Mouse (Mus musculus) heart, postnatal 14 days (tissue): Measurements from ENCODE around the gene Strn4. TPM values are rescaled to one million over a fixed set of nuclear protein-coding genes. Genes with fewer than 3 reads are reported as not detected.

Source experiments
- DNase-seq, 2 experiments: peaks; one replicate each; pipeline ENCODE4 v3.0.0; 2021 to 2022
- intact Hi-C: fragments of 180-260 bp; cut with DNase I; formaldehyde crosslinking; loops from one replicate; pipeline ENCODE4 v1.15.1; 2025
- total RNA-seq, 2 experiments: library from RNA; stranded (reverse); gene quantifications; 2 replicates each; pipeline ENCODE4 v1.2.3; 2021

Gene Strn4
- total RNA-seq, 2 experiments from 2014 or later, result 65.3 to 69.1 TPM

- intact Hi-C loops, result loop anchor here (2.0 kb wide), 1 partner anchor 62 kb away; no protein-coding TSS in a partner anchor
- DNase-seq, result no peak
These were observed 7.0 kb upstream of the Strn4 start for GRCm38 (mm10) chr7:16808647-16809046.

DNA sequence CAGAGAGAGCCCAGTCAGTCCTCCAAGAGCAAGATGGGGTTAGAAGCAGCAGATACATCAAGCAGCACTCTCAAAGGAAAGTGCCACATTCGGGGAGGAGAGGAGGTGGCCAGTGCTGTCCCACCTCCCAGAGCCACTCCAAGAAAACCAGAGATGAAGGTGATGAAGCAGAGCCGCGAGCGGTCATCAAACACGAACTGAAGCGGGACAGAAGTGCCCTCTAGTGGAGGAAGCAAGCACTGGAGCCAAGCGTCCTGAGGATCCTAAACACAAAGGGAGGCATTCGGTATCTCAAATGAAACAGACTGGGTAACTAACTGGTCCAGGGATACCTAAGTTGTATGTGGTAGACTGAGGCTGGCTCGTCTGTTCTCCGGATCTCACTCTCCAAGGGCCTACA lies 6.0 kb upstream of the Strn4 start:
- intact Hi-C loops, result loop anchor here (2.0 to 5.0 kb wide), 3 partner anchors 63 to 182 kb away; no protein-coding TSS in a partner anchor
- peak; percentile 71 to 80 for DNase-seq

DNA sequence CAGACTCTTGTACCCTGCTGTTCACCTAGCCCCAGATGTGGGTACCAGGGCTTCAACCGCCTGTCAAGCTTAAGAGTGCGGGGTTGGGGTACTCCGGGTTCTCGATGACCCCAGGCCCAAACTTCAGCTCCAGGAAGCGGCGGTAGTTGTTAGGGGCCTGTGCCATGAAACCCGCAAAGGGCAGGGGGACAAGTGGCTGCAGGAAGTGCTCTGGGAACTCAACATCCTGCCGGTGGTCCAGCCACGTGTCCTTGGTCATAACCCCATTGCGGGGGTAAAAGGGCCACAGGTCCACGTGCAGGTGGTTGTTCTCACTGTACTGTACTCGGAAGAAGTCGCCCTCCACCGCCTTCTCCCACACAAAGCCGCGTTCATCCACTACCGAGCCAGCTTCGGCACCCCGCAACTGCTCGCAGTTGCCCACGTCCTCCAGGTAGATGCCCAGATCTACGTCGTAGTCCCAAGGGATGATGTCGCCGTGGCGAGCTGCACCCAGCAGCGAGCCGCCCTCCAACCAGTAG lies 5.2 kb upstream of the Strn4 start:
- DNase-seq, result no peak
- intact Hi-C loops, result loop anchor here (5.0 kb wide), 2 partner anchors 102 to 183 kb away; no protein-coding TSS in a partner anchor

DNA sequence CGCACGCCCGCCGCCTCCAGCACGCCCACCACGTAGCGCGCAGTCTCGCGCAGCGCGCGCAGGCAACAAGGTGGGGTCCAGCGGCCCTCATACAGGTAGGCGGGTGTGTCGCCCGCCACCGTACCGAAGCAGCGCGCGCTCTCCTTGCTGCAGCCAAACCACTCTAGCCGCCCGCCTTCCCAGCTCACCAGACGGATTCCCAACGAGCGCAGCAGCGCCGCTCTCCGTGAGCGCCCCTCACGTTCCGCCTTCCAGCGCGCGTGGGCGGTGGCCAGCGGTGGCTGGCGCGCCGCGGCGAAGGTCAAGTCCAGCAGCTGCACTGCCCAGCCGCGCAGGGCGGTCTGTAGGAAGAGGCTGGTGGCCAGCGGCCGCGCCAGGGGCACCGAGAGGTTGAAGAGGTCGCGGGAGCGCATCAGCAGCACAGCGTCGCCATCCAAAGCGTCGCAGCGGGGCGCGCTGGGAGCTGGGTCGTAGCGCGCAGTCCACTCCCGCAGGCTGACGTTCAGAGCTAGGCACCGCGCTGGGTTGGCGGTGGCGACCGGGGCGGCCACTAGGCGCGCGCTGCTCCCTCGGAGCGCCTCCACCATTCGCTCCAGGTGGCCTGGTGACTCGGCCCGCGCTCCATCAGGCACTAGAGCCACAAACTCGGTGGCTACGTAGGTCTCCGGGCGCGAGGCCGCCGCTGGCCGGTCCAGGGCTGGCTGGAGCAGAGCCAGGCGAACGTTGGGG lies 4.6 kb upstream of the Strn4 start:
- intact Hi-C loops, result loop anchor here (5.0 kb wide), 2 partner anchors 101 to 184 kb away; no protein-coding TSS in a partner anchor
- DNase-seq, result no peak

- intact Hi-C loops, result loop anchor here (2.0 to 5.0 kb wide), 3 partner anchors 81 to 184 kb away; no protein-coding TSS in a partner anchor
- no peak for DNase-seq
These were observed 4.0 kb upstream of the Strn4 start for GRCm38 (mm10) chr7:16811649-16812070.

GRCm38 (mm10) chr7:16812505-16812904 lies 3.2 kb upstream of the Strn4 start:
- DNase-seq, result no peak
- intact Hi-C loops, result loop anchor here (2.0 to 5.0 kb wide), 3 partner anchors 80 to 185 kb away; no protein-coding TSS in a partner anchor

DNA sequence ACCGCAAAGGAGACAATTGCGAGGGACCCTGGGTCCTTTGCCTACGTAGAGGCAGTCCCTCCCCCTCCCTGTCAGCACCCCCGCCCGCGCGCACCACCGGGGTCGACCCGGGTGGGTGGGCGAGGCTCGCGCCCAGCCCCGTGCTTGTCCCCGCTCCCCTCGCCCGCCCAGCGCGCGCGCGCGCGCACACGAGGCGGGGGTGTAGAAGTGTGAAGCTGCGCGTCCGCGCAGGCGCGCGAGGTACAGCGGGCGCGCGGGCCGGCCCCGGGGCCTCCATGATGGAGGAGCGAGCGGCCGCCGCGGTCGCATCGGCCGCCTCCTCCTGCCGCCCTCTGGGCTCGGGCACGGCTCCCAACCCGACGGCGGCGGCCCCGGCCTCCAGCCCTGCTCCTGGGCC lies 387 bp downstream of the Strn4 start:
- intact Hi-C loops, result loop anchor here (5.0 kb wide), 1 partner anchor 106 kb away; the partner anchor contains the start of gene Calm3
- DNase-seq, result peak; percentile 84 to 89

DNA sequence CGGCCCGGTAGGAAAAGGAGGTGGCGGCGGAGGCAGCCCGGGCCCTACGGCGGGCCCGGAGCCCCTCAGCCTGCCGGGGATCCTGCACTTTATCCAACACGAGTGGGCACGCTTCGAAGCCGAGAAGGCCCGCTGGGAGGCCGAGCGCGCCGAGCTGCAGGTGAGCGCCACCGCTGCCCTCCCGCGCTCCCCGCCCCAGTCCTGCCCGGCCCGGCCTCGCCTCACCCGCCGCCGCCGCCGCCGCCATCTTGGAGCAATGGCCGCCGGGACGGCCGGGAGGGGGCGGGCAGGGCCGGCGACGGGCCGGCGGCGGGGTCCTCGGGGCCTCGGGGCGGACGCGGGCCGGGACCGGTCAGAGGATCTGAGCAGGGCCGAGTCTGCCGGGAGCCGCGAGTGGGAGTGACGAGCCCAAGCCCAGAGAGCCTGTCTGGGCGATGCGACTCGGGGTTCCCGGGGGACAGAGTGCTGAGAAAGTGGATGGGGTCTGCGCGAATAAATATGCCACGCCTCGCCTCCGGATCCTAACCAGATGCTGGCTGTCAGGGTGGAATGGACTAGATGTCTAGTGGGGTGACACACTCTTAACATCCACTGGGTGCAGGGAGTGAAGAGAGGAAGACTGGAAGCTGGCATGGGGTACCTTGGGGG lies 910 bp downstream of the Strn4 start, which contains the start of gene Fkrp:
Fkrp (minus strand) TSS at position 258 of the 648 bp plus-strand sequence.
- intact Hi-C loops, result loop anchor here (5.0 kb wide), 1 partner anchor 106 kb away; the partner anchor contains the start of gene Calm3
- peak; percentile 70 to 77 for DNase-seq

GRCm38 (mm10) chr7:16817693-16818092 lies 2.0 kb downstream of the Strn4 start:
- intact Hi-C loops, result loop anchor here (5.0 kb wide), 1 partner anchor 105 kb away; the partner anchor contains the start of gene Calm3
- DNase-seq, result no peak

GRCm38 (mm10) chr7:16819794-16820193 lies 4.1 kb downstream of the Strn4 start:
- intact Hi-C loops, result loop anchor here (5.0 kb wide), 1 partner anchor 103 kb away; the partner anchor contains the start of gene Calm3
- DNase-seq, result no peak

GRCm38 (mm10) chr7:16820271-16820763 lies 4.6 kb downstream of the Strn4 start:
- intact Hi-C loops, result no loop called here
- DNase-seq, result no peak

DNA sequence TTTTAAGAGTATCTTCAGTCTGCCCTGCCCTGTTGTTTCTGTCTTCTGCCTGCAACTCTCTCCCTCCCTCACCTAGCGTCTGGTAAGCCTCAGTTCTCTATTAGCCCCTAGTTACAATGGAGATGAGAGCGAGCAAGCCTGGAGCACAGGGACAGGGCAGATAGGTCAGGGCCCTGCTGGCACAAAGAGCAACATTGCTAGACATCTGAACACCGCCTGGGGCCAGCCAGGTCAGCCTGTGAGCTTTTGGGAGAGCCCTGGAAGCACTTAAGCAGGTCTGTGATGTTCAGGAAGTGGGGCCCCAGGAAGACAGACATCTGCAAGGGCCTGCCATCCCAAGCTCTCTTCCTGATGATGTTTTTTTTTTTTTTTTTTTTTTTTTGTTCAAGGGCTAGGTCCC lies 5.4 kb downstream of the Strn4 start:
- intact Hi-C loops, result no loop called here
- no peak for DNase-seq

DNA sequence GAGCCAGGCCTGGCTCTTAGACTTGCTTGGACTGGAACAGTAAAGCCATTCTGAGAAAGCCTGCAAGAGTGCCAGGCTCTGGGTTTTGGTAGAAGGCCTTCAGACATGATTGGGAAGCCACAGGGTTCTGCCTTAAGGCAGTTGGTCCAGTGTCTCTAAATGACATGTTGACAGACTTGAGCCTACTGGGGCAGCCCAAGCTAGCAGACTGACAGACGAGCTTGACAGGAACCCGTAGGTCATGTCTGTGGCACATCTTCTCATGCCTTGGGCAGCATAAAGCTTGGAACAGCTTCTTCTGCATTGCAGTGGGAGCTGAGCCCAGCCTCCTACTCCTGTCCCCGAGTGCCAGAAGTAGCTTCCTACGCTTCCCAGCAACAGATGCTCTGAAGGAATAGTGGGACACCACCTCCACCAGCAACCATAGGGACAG lies 6.0 kb downstream of the Strn4 start:
- intact Hi-C loops, result no loop called here
- no peak for DNase-seq

GRCm38 (mm10) chr7:16823734-16824133 lies 8.0 kb downstream of the Strn4 start:
- intact Hi-C loops, result no loop called here
- peak; percentile 43 to 56 for DNase-seq

- DNase-seq, result peak; percentile 42 to 52
- intact Hi-C loops, result loop anchor here (2.0 kb wide), 1 partner anchor 37 kb away; no protein-coding TSS in a partner anchor
These were observed 10.1 kb downstream of the Strn4 start for GRCm38 (mm10) chr7:16825785-16826184.

DNA sequence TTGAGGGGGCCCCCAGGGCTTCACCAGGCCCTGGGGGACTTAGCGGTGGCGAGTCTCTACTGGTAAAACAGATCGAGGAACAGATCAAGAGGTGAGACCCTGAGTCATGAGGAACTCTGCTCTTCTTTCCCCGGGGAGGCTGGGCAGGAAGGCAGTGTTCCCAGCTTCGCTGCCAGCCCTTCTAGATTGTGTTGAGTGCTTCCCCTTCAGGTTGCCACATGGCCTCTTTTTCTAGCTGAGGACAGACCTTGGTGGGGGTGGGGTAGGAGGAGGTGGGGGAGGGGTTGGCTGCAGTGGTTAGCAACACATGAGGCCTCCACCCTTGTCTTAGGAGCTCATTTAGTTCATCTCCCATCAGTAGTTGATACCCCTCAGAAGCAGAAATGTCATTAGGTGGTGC lies 10.9 kb downstream of the Strn4 start:
- intact Hi-C loops, result loop anchor here (2.0 kb wide), 1 partner anchor 36 kb away; no protein-coding TSS in a partner anchor

GRCm38 (mm10) chr7:16827274-16827673 lies 11.6 kb downstream of the Strn4 start:
- no peak for DNase-seq
- intact Hi-C loops, result loop anchor here (2.0 kb wide), 1 partner anchor 36 kb away; no protein-coding TSS in a partner anchor

More for the DNA sequence above, 10.9 kb downstream of the Strn4 start:
- DNase-seq, result peak in 1 of 2 experiments; percentile 43

GRCm38 (mm10) chr7:16830449-16830848 lies 14.8 kb downstream of the Strn4 start:
- intact Hi-C loops, result no loop called here
- no peak for DNase-seq

DNA sequence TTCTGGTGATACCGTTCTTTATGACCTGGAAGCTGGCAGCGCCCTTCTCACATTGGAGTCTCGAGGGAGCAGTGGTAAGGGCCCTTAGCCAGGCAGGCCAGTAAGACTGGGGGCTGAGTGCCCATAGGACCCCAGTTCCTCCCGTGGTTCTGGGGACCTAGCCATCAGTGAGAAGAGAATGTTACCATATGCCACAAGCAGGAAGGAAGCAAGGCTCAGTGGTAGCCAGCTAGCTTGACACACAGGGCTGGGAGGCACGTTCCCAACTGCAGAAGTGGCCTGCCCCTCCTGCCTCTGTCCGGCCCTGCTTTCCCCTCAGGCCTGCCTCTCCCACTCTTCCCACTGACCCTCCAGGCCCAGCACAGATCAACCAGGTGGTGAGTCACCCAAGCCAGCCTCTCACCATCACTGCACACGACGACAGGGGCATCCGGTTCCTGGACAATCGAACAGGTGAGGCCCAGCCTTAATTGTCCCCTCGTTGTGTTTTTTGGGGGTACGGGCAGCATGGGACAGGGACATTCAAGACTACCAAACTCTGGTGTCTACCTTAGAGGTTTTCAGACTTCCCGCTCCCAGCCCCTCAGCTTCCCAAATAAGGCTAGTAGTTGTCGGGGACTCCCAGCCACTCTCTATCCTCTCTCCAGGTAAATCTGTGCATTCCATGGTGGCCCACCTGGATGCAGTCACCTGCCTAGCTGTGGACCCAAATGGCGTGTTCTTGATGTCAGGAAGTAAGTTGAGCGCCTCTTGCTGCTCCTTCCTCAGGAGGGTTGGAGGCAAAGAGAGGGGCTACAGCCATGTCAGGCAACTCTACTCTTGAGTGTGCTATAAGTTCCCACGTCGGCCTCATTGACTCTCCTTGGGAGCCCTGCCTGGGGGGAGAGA lies 22.5 kb downstream of the Strn4 start:
- intact Hi-C loops, result no loop called here
- no peak for DNase-seq
